Mouse (Mus musculus) thymus, postnatal 25 days (tissue): ENCODE data around the gene Drap1.
A peak's percentile ranks its signal among the peaks of the same experiment; 100 is the strongest.
"Not testable (repeated sequence)": the region's sequence is repeated elsewhere in the genome, so short reads cannot be mapped to it uniquely, and the experiment has no call there.

ENCODE experiments used
- DNase-seq: peaks from one replicate; pipeline ENCODE4 v3.0.0; 2022

The Drap1 gene

DNA sequence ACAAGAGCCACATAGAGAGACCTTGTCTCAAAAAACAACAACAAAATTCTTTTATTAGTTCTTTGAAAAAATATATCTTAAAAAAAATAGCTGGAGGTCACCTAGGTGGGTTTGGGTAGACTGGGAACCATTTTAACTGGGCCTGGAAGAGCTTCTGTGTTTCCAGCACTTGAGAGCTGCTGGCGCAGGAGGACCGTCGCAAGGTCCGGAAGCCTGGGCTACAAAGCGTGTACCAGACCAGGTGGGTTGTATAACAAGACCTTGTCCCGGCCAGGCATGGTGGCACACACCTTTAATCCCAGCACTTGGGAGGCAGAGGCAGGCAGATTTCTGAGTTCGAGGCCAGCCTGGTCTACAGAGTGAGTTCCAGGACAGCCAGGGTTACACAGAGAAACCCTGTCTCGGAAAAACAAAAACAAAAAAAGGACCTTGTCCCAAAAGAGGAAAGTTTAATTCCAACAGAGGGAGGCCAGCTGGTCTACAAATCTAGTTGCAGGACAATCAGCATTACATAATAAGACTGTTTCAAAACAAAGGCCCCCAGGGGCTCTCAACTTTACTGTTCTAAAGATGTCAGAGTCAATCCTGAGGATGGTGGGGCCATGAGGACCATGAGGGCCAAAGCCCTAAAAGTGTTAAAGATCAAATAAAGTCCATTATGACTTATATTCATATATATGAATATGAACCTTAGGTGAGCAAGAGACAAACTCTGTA, 5.9 kb downstream of the Drap1 start:
- DNase-seq, result no peak

DNA sequence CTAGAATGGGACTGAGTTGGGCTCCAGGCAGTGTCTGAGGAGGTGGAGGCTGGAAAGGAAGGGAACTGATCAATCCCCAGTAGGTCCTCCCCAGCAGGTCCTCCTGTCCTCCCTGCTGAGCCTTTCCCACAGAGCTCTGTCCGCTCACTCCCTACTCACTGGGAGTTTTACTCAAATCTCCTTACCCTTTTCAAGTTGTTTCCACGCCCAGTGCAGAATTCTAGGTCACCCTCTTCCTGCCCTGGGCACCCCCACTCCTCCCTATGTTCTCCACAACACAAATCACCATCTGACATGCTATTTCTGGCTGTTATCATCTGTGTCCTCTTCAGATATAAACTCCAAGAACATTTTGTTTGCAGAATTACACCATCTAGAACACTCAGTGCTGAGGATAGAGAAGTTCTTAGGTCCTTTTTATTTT, 10.2 kb downstream of the Drap1 start:
- no peak for DNase-seq

DNA sequence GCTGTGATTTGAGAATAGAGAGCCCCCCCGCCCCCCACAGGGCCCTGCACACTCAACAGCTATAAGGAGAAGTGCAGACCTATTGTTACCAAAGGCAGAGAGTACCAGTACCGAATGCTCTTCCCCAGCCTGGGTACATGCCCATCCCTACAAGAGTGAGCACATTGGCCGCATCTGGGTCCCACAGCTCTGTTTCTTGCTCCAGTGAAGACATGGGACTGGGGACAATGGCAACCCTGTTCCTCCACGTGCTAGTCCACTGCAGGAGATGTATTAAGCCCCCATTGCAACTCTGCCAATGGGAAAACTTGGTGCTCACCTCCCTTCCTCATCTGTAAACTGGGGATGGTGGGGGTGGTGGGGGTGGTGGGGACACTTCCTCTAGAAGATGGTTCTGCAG, 10.9 kb downstream of the Drap1 start:
- DNase-seq, result no peak

GRCm38 (mm10) chr19:5411961-5412360, 12.8 kb downstream of the Drap1 start:
- no peak for DNase-seq

DNA sequence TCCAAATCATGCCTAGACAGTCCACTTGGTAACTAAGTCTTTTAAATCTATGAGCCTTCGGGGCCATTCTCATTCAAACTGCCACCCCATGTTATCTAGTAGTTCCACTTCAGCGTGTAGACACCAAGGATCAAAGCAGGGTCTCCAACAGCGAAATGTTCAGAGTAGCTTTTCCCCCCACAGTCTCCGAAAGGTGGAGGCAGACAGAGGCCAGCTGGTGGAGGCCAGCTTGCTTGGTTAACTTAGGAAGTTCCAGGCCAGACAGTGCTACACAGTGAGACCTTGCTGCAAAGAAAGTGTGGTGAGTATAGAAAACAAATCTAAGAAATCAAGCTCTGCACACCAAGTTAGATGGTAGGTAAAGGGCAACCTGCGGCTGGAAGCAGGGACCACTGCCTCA, 14.1 kb downstream of the Drap1 start:
- no peak for DNase-seq

GRCm38 (mm10) chr19:5409068-5409467, 15.7 kb downstream of the Drap1 start:
- no peak for DNase-seq

DNA sequence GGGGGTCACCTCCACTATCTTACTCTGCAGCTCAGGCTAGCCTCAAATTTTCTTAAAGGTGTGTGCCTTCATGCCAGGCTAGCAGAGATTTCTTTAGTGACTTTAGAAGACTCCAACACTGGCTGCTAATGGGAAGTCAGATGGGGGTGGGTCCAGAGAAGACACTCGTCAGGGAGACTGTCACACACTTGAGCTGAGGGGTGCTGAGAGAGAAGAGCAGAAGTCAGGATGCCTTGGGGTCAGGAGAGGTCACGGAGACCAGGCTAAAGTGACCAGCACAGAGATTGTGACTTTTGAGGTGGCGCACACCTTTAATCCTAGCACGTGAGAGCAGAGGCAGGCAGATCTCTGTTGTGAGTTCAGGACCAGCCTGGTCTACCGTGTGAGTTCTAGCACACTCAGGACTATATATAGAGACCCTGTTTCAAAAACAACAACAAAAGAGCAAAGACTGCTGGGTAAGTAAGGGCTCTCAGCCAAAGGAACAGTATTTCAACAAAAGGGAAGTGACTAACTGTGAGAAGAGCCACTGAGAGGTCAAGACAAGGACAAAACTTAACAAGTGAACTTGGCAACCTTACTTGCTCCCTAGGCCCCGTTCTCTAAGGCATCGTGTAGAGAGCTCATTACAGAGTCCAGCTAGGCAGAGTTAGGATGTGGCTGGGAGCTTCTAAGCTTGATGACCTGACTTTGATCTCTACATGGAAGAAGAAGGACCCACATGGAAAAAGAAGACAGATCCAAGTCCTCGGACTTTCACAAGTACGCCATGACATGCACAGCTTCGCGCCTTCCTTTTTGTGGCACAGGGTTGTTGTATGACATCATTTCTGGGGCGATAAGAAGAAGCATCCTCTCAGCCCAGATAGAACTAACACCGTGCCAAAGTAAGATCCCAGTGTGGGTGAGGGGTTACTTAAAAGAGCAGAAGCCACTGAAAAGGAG, 16.4 kb downstream of the Drap1 start:
- DNase-seq, result no peak

GRCm38 (mm10) chr19:5407133-5407532, 17.6 kb downstream of the Drap1 start:
- peak; percentile 75 for DNase-seq

DNA sequence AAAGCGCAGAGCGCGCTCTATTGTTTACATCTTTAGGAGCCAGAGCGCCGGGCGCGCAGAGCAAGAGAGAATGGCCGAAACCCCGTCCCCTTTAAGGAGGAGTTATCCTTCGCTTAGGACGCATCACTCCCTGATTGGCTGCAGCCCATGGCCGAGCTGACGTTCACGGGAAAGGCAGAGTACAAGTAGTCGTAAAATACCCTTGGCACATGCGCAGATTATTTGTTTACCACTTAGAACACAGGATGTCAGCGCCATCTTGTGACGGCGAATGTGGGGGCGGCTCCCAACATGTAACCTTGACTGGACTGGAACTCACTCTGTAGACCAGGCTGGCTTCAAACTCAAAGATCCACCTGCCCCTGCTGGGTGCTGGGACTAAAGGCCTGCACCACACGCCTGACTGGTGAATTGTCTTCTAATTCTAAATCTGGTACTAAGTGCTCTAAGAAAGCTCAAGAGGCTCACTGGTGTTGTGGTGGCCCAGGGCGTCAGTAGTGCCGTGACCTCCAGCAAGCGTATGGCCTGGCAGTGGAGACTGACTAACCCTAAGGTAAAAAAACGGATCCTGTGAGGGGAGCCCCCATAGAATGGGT, 18.1 kb downstream of the Drap1 start:
- peak; percentile 66 for DNase-seq

GRCm38 (mm10) chr19:5405924-5406323, 18.9 kb downstream of the Drap1 start:
- no peak for DNase-seq

DNA sequence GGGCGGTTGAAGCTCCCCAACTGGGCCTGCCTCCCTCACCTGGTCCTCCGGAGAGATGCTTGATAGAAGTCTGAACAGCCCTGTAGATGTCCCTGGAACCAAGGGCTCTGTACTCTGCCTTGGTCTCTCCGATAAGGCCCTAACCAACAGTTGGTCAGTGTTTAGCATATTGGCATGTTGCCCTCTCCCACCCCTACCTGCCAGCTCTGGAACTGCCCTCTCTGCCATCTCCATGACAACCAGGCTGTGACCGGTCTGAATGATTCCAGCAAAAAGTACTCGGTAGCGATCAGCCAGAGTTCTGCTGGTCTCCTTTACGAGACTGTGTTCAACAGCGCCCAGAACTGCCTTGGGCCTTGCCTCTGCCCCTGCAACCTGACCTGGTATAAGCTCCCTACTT, 22.5 kb downstream of the Drap1 start, which contains the start of gene Tsga10ip:
Tsga10ip (minus strand) TSS at position 234 of the 400 bp plus-strand sequence.
- no peak for DNase-seq

- DNase-seq, result not testable (repeated sequence)
These were observed 23.7 kb downstream of the Drap1 start for GRCm38 (mm10) chr19:5401073-5401472.

DNA sequence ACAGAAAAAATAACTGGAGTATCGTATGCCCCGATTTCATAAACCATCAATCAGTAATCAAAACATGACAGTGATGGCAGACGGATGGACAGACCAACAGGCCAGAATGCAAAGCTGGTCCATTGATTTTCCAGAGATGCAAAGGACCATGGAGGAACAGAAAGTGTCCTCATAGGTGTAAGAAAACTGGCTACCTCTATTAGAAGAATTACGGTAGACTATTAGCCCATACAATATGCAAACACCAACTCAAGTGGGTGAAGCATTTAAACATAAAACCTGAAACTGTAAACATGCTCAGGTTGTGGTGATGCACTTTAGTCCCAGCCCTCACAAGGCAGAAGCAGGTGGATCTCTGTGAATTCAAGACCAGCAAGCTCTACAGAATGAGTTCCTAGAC, 29.4 kb downstream of the Drap1 start:
- no peak for DNase-seq

- DNase-seq, result no peak
These were observed 30.6 kb downstream of the Drap1 start for GRCm38 (mm10) chr19:5394168-5394567.

DNA sequence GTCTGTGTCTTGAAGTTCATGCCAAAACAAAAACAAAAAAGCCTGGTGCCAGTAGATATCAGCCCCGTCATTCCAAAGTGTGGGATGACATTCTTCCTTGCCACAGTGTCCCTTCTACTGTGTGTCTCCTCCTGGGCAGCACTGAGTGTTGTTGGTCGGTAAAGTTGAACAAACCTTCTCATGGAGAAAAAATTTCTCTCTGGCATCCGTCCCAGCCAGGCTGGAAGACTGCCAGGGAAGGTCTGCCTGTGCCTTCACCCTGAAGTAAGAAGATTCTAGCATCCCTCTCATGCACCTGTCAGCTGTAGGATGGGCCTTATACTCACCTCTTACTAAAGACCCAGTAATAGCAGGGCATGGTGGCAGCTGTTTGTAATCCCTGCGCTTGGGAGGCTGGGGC, 31.9 kb downstream of the Drap1 start:
- DNase-seq, result no peak

DNA sequence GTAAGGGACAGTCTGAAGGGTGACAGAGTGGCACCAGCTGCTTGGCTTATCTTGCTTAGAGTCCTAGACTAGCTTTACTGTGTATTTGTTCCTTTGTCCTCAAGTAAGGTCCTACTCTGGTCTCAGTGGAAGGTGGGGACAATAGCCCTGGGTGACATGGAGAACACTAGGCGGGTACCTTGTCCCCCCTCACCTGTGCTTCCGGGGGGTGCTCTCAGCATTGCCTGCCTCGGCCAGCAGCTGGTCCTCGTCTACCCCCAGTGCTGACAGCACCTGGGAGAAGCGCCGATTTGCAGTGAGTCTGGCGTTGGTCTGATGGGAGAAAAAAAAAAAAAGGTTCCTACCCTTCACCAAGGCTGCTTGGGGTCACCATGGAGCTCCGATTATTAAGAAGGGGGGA, 34.4 kb downstream of the Drap1 start:
- peak; percentile 60 for DNase-seq

DNA sequence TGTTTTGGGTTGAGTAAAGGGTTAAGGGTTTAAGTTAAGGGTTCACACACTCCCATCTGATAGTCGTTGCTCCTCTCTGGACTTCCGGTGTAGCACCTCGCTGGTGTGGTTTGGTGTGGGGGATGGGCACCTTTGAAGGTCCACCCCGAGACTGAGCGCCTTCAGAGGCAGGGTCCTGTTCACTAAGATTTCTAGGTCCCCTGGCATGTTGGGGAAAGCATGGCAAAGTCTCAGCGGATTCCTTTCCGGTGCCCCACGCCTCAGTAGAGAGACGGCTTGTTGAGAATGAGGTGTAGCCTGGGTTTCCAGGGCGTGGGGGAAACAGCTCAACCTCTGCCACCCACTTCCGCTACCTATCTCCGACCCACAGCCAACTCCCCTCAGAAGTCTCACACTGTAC, 35.1 kb downstream of the Drap1 start:
- DNase-seq, result peak; percentile 86

- DNase-seq, result peak; percentile 93
These were observed 36.1 kb downstream of the Drap1 start, which contains the start of gene Sart1 for GRCm38 (mm10) chr19:5388588-5389242. Gene Sart1 (minus strand): TSS chr19:5388703.

DNA sequence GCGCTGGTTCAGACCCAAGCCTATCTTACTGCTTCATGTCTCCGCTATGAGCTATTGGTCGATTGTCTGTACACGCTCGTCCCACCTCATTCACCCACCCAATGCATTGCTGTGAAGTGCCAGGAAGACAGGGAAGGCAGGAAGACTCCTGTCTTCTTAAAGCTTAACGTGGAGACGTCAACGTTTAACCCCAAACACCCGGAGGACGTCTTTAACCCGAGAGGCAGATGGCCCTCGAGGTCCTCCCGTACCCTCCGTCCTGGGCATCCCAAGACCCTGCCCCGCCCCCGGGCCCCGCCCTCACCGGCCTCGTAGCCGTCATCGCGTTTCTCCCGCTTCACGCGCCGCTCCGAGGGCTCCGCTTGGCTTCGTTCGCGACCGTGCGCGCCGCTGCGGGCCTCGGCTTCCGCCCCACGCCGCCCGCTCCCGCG, 36.8 kb downstream of the Drap1 start:
- DNase-seq, result no peak

DNA sequence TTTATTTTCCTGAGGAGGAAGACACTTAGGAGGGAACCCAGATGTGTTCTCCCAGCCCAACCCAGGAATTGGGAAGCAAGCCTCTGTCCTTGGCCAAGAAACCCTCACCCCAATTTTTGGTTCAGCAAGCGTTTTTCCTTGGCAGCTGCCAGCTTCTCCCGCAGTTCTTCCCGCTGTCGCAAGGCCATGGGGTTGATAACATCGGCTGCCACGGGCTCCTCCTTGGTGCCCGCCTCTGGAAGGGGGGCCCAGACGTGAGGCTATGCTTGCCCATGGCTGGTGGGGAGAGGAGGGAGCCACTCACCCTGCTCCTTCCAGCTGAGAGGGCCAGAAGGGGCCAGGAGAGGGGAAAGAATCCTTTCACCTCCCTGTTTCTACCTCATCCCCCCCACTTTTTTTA, 40.1 kb downstream of the Drap1 start:
- no peak for DNase-seq

DNA sequence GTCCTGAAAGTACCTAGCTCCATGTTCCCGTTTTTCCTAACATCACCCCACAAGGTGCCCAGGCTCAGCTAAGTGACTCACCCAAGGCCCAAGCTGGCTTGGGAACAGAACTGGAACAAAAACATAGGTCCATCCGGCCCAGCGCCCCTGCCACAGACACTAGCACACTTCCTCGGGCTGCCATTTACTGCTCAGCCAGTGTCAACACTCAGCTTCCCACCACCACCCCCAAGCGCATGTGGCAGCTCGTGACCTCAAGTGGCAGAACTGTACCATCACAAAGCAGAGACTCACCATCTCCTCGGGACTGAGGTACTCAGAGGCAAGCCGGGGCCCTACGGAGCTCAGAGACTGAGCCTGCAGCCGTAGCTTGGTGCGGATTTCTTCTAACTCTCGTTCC, 41.5 kb downstream of the Drap1 start:
- DNase-seq, result no peak

- DNase-seq, result no peak
These were observed 47.3 kb downstream of the Drap1 start for GRCm38 (mm10) chr19:5377446-5377845.

- no peak for DNase-seq
These were observed 50.0 kb downstream of the Drap1 start for GRCm38 (mm10) chr19:5374748-5375147.
